Mouse (Mus musculus) liver, embryonic 15.5 days (tissue): Measurements from ENCODE around the gene Gsg1. TPM values are rescaled to one million over a fixed set of nuclear protein-coding genes. Genes with fewer than 3 reads are reported as not detected.

Experiments
- ATAC-seq: fragments of 200-750 bp; cut with Nextera tagmentation; 2 replicates; pipeline ENCODE4 v1.8.0; 2017; ENCODE audit warnings: moderate number of reproducible peaks, mild to moderate bottlenecking, moderate library complexity; ENCODE audit not compliant: insufficient read depth
- H3K27ac ChIP-seq: fragments of 300-500 bp; sonication (generic); replicated peaks from 2 replicates; pipeline ENCODE4 v1.5.1; 2015; ENCODE audit warnings: mild to moderate bottlenecking, inconsistent platforms
- H3K27me3 ChIP-seq: fragments of 300-500 bp; sonication (generic); 2 replicates; pipeline ENCODE4 v1.6.1; 2015; ENCODE audit warnings: mild to moderate bottlenecking, inconsistent platforms
- H3K36me3 ChIP-seq: fragments of 300-500 bp; sonication (generic); replicated peaks from 2 replicates; pipeline ENCODE4 v1.6.1; 2015; ENCODE audit warnings: moderate library complexity, mild to moderate bottlenecking, inconsistent platforms
- H3K4me1 ChIP-seq: fragments of 300-500 bp; sonication (generic); replicated peaks from 2 replicates; pipeline ENCODE4 v1.6.1; 2015; ENCODE audit warnings: inconsistent platforms
- H3K4me2 ChIP-seq: fragments of 300-500 bp; sonication (generic); 2 replicates; pipeline ENCODE4 v1.6.1; 2015; ENCODE audit warnings: moderate library complexity, mild to moderate bottlenecking, inconsistent platforms
- H3K4me3 ChIP-seq: fragments of 300-500 bp; sonication (generic); replicated peaks from 2 replicates; pipeline ENCODE4 v1.5.1; 2015; ENCODE audit warnings: mild to moderate bottlenecking, inconsistent platforms
- H3K9ac ChIP-seq: fragments of 300-500 bp; sonication (generic); 2 replicates; pipeline ENCODE4 v1.6.1; 2015; ENCODE audit warnings: moderate library complexity, mild to moderate bottlenecking, inconsistent platforms
- H3K9me3 ChIP-seq: fragments of 300-500 bp; sonication (generic); replicated peaks from 2 replicates; pipeline ENCODE4 v1.6.1; 2016; ENCODE audit warnings: inconsistent platforms
- WGBS: fragments of 180-500 bp; shearing (Covaris S2); methylation state at CpG from one replicate; pipeline ENCODE4 v1.1.7; 2015; ENCODE audit warnings: mixed read lengths; ENCODE audit not compliant: insufficient replicate concordance; 5-methylcytosine and 5-hydroxymethylcytosine counted together
- polyA plus RNA-seq: library from polyadenylated mRNA; unstranded; fragments of >200 nt; fragmentation: Nextera tagmentation; extraction: Ambion mirVana; gene quantifications from 2 replicates; pipeline ENCODE4 v1.2.1, GENCODE M21; 2015

Gene Gsg1
- polyA plus RNA-seq, 1 experiment from 2014 or later = 0.16 TPM

GRCm38 (mm10) chr6:135205802-135206201, 48.3 kb downstream of the Gsg1 start:
- no peak overlapping the region for H3K4me3 ChIP-seq
- H3K9me3 ChIP-seq = no peaks in the 10 kb centered on the region

GRCm38 (mm10) chr6:135204869-135205268, 49.3 kb downstream of the Gsg1 start:
- H3K27me3 ChIP-seq = no peaks in the 10 kb centered on the region
- peak overlapping the region; percentile 22 for H3K4me3 ChIP-seq
- H3K9ac ChIP-seq = peak overlapping the region; percentile 16; the same call in 1 of the 2 replicates
- H3K27ac ChIP-seq = peak overlapping the region; percentile 88
- H3K9me3 ChIP-seq = no peaks in the 10 kb centered on the region
- ATAC-seq = peak; percentile 80
- 23% methylated on average over 4 of the region's 4 CpGs for WGBS
- peaks cover 30% of the 10 kb centered on the region for H3K36me3 ChIP-seq
- H3K4me1 ChIP-seq = peaks cover 76% of the 10 kb centered on the region
- peak overlapping the region; percentile 53 for H3K4me2 ChIP-seq

More at GRCm38 (mm10) chr6:135205802-135206201, 48.3 kb downstream of the Gsg1 start:
- Histone ChIP-seq H3K9ac (peak overlapping the region; percentile 35), H3K36me3 (peaks cover 36% of the 10 kb centered on the region), H3K27me3 (no peaks in the 10 kb centered on the region), H3K4me2 (peak overlapping the region; percentile 53), H3K4me1 (peaks cover 73% of the 10 kb centered on the region), H3K27ac (peak overlapping the region; percentile 88)
- peak; percentile 53 for ATAC-seq
- 46% methylated on average over 4 of the region's 4 CpGs for WGBS

DNA sequence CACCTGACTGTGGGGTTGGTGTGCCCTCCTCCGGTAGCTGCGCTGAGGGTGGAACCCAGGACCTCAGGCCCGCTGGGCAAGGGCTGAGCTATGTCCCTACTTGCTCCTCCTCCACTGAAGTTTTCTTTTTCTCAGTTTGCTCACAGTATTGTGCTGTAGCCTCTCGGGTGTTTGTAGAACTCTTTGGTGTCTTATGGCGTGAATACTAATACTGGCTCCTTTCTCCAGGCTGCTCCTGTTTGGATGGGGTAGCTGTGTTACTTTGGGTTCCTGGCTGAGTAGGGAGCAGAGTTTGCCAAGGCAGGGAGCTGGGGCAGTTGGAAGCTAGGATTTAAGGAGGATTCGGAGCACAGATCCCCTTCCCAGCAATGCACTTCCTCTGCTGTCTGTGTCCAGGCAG, 50.4 kb downstream of the Gsg1 start:
- H3K27ac ChIP-seq = peak overlapping the region; percentile 88

GRCm38 (mm10) chr6:135202668-135203067, 51.5 kb downstream of the Gsg1 start:
- Histone ChIP-seq H3K36me3 (peaks cover 12% of the 10 kb centered on the region; the same call in 1 of the 2 replicates), H3K27ac (peak overlapping the region; percentile 2; the same call in 1 of the 2 replicates), H3K4me1 (peaks cover 78% of the 10 kb centered on the region), H3K9ac (no peak overlapping the region), H3K4me3 (no peak overlapping the region), H3K9me3 (no peaks in the 10 kb centered on the region), H3K27me3 (no peaks in the 10 kb centered on the region), H3K4me2 (no peak overlapping the region)
- no peak for ATAC-seq
- 84% methylated on average over 6 of the region's 6 CpGs for WGBS

More for the DNA sequence above, 50.4 kb downstream of the Gsg1 start:
- Histone ChIP-seq H3K4me1 (peaks cover 79% of the 10 kb centered on the region), H3K36me3 (peaks cover 20% of the 10 kb centered on the region), H3K27me3 (no peaks in the 10 kb centered on the region), H3K9ac (peak overlapping the region; percentile 21; the same call in 1 of the 2 replicates), H3K4me3 (no peak overlapping the region), H3K4me2 (0 out of 2 replicates have a peak overlapping the region, but pooled peaks have one; percentile 53), H3K9me3 (no peaks in the 10 kb centered on the region)
- ATAC-seq = no peak
- 76% methylated on average over 6 of the region's 6 CpGs for WGBS

DNA sequence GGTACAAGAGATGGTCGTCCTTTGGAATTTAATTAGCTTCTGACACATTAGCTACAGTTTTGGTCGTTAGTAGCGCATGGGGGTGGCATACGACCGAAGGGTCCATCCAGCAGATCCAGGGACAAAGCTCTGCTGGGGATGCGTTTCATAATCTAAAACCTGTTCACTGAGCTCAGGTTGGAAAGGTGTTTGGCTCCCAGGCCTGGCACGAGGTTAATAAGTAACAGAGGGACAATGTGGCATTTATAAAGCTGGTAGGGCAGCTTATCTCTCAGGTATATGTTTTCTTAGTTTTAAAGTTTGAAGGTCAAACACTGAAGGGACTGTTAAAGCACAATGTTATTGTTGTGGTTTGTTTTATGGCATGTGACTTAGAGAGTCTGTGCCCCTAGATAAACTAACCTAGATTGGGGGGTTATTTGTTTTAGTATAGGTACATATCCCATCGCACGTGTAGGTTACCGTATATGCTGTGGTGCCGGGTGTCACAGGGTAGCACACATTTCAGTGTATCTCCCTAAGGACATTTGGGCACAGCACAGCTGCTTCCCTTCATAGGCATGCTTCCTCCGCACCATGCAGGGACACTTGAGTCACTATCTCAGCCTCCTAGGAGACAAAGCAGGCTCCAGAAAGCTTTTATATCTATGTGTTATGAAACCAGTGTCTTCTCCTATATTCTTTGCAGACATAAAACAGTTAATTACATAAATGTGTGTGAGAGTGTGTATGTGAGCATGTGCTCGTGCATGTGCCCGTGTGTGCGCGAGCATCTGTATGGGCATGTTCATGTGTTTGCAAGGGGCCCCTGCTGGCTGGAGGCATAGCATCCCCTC, 53.8 kb downstream of the Gsg1 start:
- 66% methylated on average over 16 of the region's 16 CpGs for WGBS
- no peaks in the 10 kb centered on the region for H3K9me3 ChIP-seq
- peak overlapping the region; percentile 93 for H3K4me3 ChIP-seq
- H3K27ac ChIP-seq = peak overlapping the region; percentile 96
- no peaks in the 10 kb centered on the region for H3K27me3 ChIP-seq
- peaks cover 9% of the 10 kb centered on the region; the same call in 1 of the 2 replicates for H3K36me3 ChIP-seq
- H3K4me2 ChIP-seq = peak overlapping the region; percentile 73
- H3K4me1 ChIP-seq = peaks cover 68% of the 10 kb centered on the region
- H3K9ac ChIP-seq = peak overlapping the region; percentile 97; the same call in 1 of the 2 replicates
- ATAC-seq = no peak

DNA sequence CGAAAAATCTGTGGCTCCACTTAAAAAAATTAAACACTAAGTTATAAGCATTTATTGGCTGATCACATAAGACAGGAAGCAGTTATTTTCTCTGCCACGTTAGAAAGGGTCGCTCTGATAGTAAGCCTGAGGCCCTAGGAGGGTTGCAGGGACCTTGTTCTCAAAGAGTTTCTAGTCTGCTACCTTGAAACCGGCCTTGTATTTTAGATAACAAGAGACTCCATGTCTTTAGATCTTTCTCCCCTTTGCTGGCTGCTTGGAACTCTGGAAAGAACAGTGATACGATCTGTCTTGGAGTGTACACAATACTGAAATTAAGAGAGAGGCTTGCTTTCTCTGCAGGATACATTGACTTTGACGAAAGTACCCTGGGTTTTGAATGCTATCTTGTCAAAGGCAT, 55.4 kb downstream of the Gsg1 start:
- no peaks in the 10 kb centered on the region for H3K27me3 ChIP-seq
- H3K9me3 ChIP-seq = no peaks in the 10 kb centered on the region
- 20% methylated on average over 6 of the region's 6 CpGs for WGBS
- peaks cover 17% of the 10 kb centered on the region for H3K36me3 ChIP-seq
- peak overlapping the region; percentile 73 for H3K4me2 ChIP-seq
- no peak for ATAC-seq
- H3K9ac ChIP-seq = peak overlapping the region; percentile 97
- peak overlapping the region; percentile 96 for H3K27ac ChIP-seq
- peaks cover 68% of the 10 kb centered on the region for H3K4me1 ChIP-seq
- H3K4me3 ChIP-seq = peak overlapping the region; percentile 93

- ATAC-seq = peak; percentile 80
- H3K4me2 ChIP-seq = peak within 1 kb of the TSS; percentile 73
- under 1% methylated on average over 52 of the region's 52 CpGs for WGBS
- peaks cover 24% of the 10 kb centered on the region for H3K36me3 ChIP-seq
- H3K27ac ChIP-seq = peak within 1 kb of the TSS; percentile 96
- H3K9me3 ChIP-seq = no peaks in the 10 kb centered on the region
- peak within 1 kb of the TSS; percentile 97 for H3K9ac ChIP-seq
- peaks cover 67% of the 10 kb centered on the region for H3K4me1 ChIP-seq
- no peaks in the 10 kb centered on the region for H3K27me3 ChIP-seq
- H3K4me3 ChIP-seq = peak within 1 kb of the TSS; percentile 93
These were observed 56.1 kb downstream of the Gsg1 start, which contains the start of the genes Fam234b and Hebp1 for GRCm38 (mm10) chr6:135197921-135198532. Gene Fam234b (plus strand): TSS chr6:135197977. Gene Hebp1 (minus strand): TSS chr6:135198022.

GRCm38 (mm10) chr6:135197446-135197845, 56.7 kb downstream of the Gsg1 start:
- H3K9me3 ChIP-seq = no peaks in the 10 kb centered on the region
- H3K4me1 ChIP-seq = peaks cover 66% of the 10 kb centered on the region
- ATAC-seq = peak; percentile 7; the same call in 1 of the 2 replicates
- peak overlapping the region; percentile 97 for H3K9ac ChIP-seq
- peak overlapping the region; percentile 73 for H3K4me2 ChIP-seq
- no peaks in the 10 kb centered on the region for H3K27me3 ChIP-seq
- H3K36me3 ChIP-seq = peaks cover 30% of the 10 kb centered on the region
- WGBS = 9% methylated on average over 7 of the region's 7 CpGs
- peak overlapping the region; percentile 96 for H3K27ac ChIP-seq
- peak overlapping the region; percentile 93 for H3K4me3 ChIP-seq

DNA sequence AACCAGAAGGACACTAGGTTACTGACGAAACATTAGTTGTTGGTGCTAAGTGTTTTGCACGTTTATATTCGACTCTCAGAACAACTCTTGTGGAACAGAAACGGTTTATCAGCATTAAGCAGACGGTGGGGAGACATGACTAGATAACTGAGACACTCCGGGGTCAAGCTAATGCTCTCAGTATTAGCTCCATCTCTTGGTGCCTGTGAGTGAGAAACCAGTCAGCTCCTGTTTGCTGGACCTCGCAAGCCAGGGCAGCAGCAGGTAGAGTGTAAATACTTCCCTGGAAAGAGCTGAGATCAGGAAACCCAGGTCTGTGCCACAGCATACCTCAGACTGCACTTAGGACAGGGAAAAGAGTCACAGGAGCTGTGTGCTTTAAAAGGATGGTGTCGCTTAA, 57.4 kb downstream of the Gsg1 start:
- ATAC-seq = peak; percentile 79
- Histone ChIP-seq H3K4me2 (peak overlapping the region; percentile 73), H3K36me3 (peaks cover 30% of the 10 kb centered on the region), H3K9me3 (no peaks in the 10 kb centered on the region), H3K4me3 (peak overlapping the region; percentile 93), H3K4me1 (peaks cover 61% of the 10 kb centered on the region), H3K27ac (peak overlapping the region; percentile 96), H3K9ac (peak overlapping the region; percentile 97), H3K27me3 (no peaks in the 10 kb centered on the region)
- 12% methylated on average over 8 of the region's 8 CpGs for WGBS

DNA sequence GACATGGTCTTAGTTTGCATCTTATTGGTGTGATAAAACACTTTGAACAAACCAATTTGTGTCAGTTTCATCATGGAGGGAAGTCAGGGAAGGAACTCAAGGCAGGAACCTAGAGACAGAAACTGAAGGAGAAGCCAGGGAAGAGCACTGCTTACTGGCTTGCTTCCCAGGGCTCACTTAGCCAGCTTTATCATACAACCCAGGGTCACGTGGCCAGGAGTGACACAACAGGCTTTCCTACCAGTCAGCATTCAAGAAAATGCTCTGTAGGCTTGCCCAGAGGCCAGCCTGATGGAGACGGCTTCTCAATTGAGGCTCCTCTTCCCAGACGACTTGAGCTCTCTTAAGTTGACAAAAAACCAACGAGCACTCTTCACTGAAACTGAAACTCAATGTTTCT, 59.2 kb downstream of the Gsg1 start:
- WGBS = 55% methylated on average over 4 of the region's 4 CpGs
- H3K36me3 ChIP-seq = peaks cover 25% of the 10 kb centered on the region
- peak overlapping the region; percentile 35; the same call in 1 of the 2 replicates for H3K9ac ChIP-seq
- peaks cover 60% of the 10 kb centered on the region for H3K4me1 ChIP-seq
- H3K9me3 ChIP-seq = no peaks in the 10 kb centered on the region
- peak overlapping the region; percentile 96 for H3K27ac ChIP-seq
- 0 out of 2 replicates have a peak, but pooled peaks have one; percentile 16 for ATAC-seq
- H3K27me3 ChIP-seq = no peaks in the 10 kb centered on the region
- H3K4me2 ChIP-seq = peak overlapping the region; percentile 73
- H3K4me3 ChIP-seq = peak overlapping the region; percentile 93

DNA sequence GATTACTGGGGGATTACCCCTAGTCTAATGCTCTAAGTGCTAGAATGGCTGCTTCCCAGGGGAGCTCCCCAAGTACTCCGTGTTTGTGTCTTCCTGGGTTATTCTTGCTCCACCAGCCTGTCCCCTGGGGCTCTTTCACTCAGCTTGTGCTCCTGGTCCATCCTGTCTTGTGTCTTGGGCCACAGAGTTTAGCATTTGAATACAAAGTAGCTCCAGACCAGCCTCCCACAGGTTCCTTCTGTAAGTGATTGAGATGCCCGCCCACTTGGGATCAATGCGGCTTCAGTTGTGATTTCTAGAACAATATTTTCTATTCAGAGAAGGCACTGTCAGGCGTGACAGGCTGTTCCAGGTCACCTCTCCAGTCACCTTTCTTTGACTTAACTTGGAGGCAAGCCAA, 60.4 kb downstream of the Gsg1 start:
- Histone ChIP-seq H3K4me2 (no peak overlapping the region), H3K4me1 (peaks cover 54% of the 10 kb centered on the region), H3K27me3 (no peaks in the 10 kb centered on the region), H3K27ac (0 out of 2 replicates have a peak overlapping the region, but pooled peaks have one; percentile 96), H3K9ac (no peak overlapping the region), H3K9me3 (no peaks in the 10 kb centered on the region), H3K36me3 (peaks cover 30% of the 10 kb centered on the region), H3K4me3 (no peak overlapping the region)
- ATAC-seq = no peak
- 76% methylated on average over 4 of the region's 4 CpGs for WGBS
